Mouse (Mus musculus) CH12.LX (cell line): ENCODE measurements at regions not wholly inside any gene's neighbourhood (a gene's known extent, or its start where the extent isn't known, plus 50 kb on each side); places are given as distances from the start of the nearest gene placed in this dataset.

Experiments used
- DNase-seq: peaks from one replicate; pipeline ENCODE4 v3.0.0-alpha.2; 2013; ENCODE audit errors: extremely low read depth
- H3K27ac ChIP-seq: 2 replicates; pipeline ENCODE4 v1.5.1; 2012; ENCODE audit warnings: low read depth, mild to moderate bottlenecking, control low read depth, moderate library complexity; ENCODE audit not compliant: insufficient read depth
- H3K27me3 ChIP-seq: replicated peaks from 2 replicates; pipeline ENCODE3; 2012; ENCODE audit warnings: inconsistent platforms
- H3K36me3 ChIP-seq, 2 experiments: replicated peaks in 1 of 2; 2 replicates each; pipeline versions ENCODE3 to v1.6.1; 2012; ENCODE audit warnings: inconsistent platforms in 1 of 2, low read length in 1 of 2, mild to moderate bottlenecking in 1 of 2, mixed read lengths in 1 of 2, moderate library complexity in 1 of 2; ENCODE audit not compliant: control insufficient read depth in 1 of 2, insufficient read depth in 1 of 2
- H3K4me1 ChIP-seq, 2 experiments: 2 replicates each; pipeline ENCODE4 v1.6.1; 2012; ENCODE audit warnings: inconsistent platforms in 1 of 2, moderate library complexity in 1 of 2; ENCODE audit not compliant: insufficient read depth in 2 of 2, control insufficient read depth in 1 of 2
- H3K4me2 ChIP-seq: 2 replicates; pipeline ENCODE4 v1.6.1; 2012; ENCODE audit warnings: low read depth, mild to moderate bottlenecking, control low read depth; ENCODE audit not compliant: poor library complexity, insufficient read depth, severe bottlenecking
- H3K4me3 ChIP-seq, 3 experiments: fragments of 150-350 bp in 1 of 3; sonication (generic) in 1 of 3; replicated peaks in 1 of 3; 2 replicates each; pipeline versions ENCODE3 to v1.5.1; 2011 to 2012; ENCODE audit warnings: low read depth in 2 of 3, low read length in 2 of 3, mild to moderate bottlenecking in 2 of 3, moderate library complexity in 2 of 3, control low read depth in 1 of 3, improper control_type of control experiment in 1 of 3, inconsistent platforms in 1 of 3, mixed read lengths in 1 of 3; ENCODE audit not compliant: poor library complexity in 1 of 3
- H3K79me2 ChIP-seq: replicated peaks from 2 replicates; pipeline ENCODE4 v1.6.1; 2012; ENCODE audit warnings: mild to moderate bottlenecking, moderate library complexity; ENCODE audit not compliant: control insufficient read depth, poor library complexity, insufficient read depth, severe bottlenecking; ENCODE audit errors: extremely low read depth
- H3K9ac ChIP-seq: 2 replicates; pipeline ENCODE4 v1.6.1; 2012; ENCODE audit warnings: low read depth, mild to moderate bottlenecking, control low read depth, moderate library complexity; ENCODE audit not compliant: insufficient read depth
- H3K9me3 ChIP-seq: replicated peaks from 2 replicates; pipeline ENCODE3; 2012; ENCODE audit warnings: low read length, inconsistent platforms, mixed read lengths
- CHD2 ChIP-seq: IDR thresholded peaks from 2 replicates; pipeline ENCODE4 v1.6.1; 2011; ENCODE audit warnings: low read length, improper control_type of control experiment
- E2F4 ChIP-seq: IDR thresholded peaks from 2 replicates; pipeline ENCODE4 v1.6.1; 2011; ENCODE audit warnings: low read depth, low read length, improper control_type of control experiment; ENCODE audit not compliant: insufficient replicate concordance
- EP300 ChIP-seq: IDR thresholded peaks from 2 replicates; pipeline ENCODE4 v1.6.1; 2011; ENCODE audit warnings: low read length, improper control_type of control experiment
- ETS1 ChIP-seq: conservative IDR thresholded peaks from 2 replicates; pipeline ENCODE4 v1.6.1; 2012; ENCODE audit warnings: low read depth, mild to moderate bottlenecking, inconsistent platforms, low read length, improper control_type of control experiment, moderate library complexity
- JUN ChIP-seq: IDR thresholded peaks from 2 replicates; pipeline ENCODE4 v1.6.1; 2011; ENCODE audit warnings: low read depth, mild to moderate bottlenecking, low read length, improper control_type of control experiment, moderate library complexity; ENCODE audit not compliant: insufficient read depth
- MEF2A ChIP-seq: IDR thresholded peaks from 2 replicates; pipeline ENCODE4 v1.6.1; 2014; ENCODE audit warnings: low read depth, mild to moderate bottlenecking, inconsistent platforms, low read length, improper control_type of control experiment, borderline replicate concordance
- MXI1 ChIP-seq: IDR thresholded peaks from 2 replicates; pipeline ENCODE4 v1.6.1; 2011; ENCODE audit warnings: mild to moderate bottlenecking, low read depth, low read length, improper control_type of control experiment
- MYC ChIP-seq: IDR thresholded peaks from 2 replicates; pipeline ENCODE4 v1.6.1; 2011; ENCODE audit warnings: low read depth, mild to moderate bottlenecking, improper control_type of control experiment, low read length
- NELFE ChIP-seq: IDR thresholded peaks from 2 replicates; pipeline ENCODE4 v1.6.1; 2011; ENCODE audit warnings: low read depth, low read length, improper control_type of control experiment
- PAX5 ChIP-seq: IDR thresholded peaks from 2 replicates; pipeline ENCODE4 v1.6.1; 2012; ENCODE audit warnings: low read length, inconsistent platforms, mixed read lengths
- POLR2A ChIP-seq: IDR thresholded peaks from 2 replicates; pipeline ENCODE4 v1.6.1; 2011; ENCODE audit warnings: low read depth, mild to moderate bottlenecking, improper control_type of control experiment, low read length
- RCOR1 ChIP-seq: conservative IDR thresholded peaks from 2 replicates; pipeline ENCODE4 v1.6.1; 2012; ENCODE audit warnings: low read depth, mild to moderate bottlenecking, inconsistent platforms, low read length, improper control_type of control experiment
- SIN3A ChIP-seq: IDR thresholded peaks from 2 replicates; pipeline ENCODE4 v1.6.1; 2012; ENCODE audit warnings: low read length, improper control_type of control experiment, inconsistent platforms
- SMC3 ChIP-seq: IDR thresholded peaks from 2 replicates; pipeline ENCODE4 v1.6.1; 2011; ENCODE audit warnings: low read depth, low read length, improper control_type of control experiment
- TBP ChIP-seq: conservative IDR thresholded peaks from 2 replicates; pipeline ENCODE4 v1.6.1; 2011; ENCODE audit warnings: low read depth, low read length, improper control_type of control experiment
- UBTF ChIP-seq: IDR thresholded peaks from 2 replicates; pipeline ENCODE4 v1.6.1; 2012; ENCODE audit warnings: low read depth, mild to moderate bottlenecking, inconsistent platforms, low read length, improper control_type of control experiment, moderate library complexity
- ZKSCAN1 ChIP-seq: IDR thresholded peaks from 2 replicates; pipeline ENCODE4 v1.6.1; 2012; ENCODE audit warnings: low read depth, inconsistent platforms, low read length, improper control_type of control experiment, borderline replicate concordance
- ZNF384 ChIP-seq: IDR thresholded peaks from 2 replicates; pipeline ENCODE4 v1.6.1; 2012; ENCODE audit warnings: low read depth, low read length, improper control_type of control experiment, inconsistent platforms
- dilution Hi-C: fragments of 300-500 bp; cut with MboI; formaldehyde crosslinking; loops from 2 replicates; pipeline ENCODE4 v1.14.3; 2020; ENCODE audit warnings: low sequenced_read_pairs; ENCODE audit not compliant: extremely low pct_unique_long_range_greater_than_20kb, extremely low pct_ligation_motif_present
- in situ Hi-C: fragments of 300-500 bp; cut with MboI; formaldehyde crosslinking; loops from 3 replicates; pipeline ENCODE4 v1.14.3; 2019; ENCODE audit warnings: low sequenced_read_pairs, low pct_ligation_motif_present, low pct_unique_long_range_greater_than_20kb, mixed read lengths

- no peaks in the 10 kb centered on the region for H3K4me1 ChIP-seq
- H3K27me3 ChIP-seq: no peaks in the 10 kb centered on the region
- H3K79me2 ChIP-seq: no peaks in the 10 kb centered on the region
- dilution Hi-C loops: no loop called here
- in situ Hi-C loops: no loop called here
- DNase-seq: no peak
- H3K4me3 ChIP-seq: no peak overlapping the region
- H3K9ac ChIP-seq: no peak overlapping the region
- H3K9me3 ChIP-seq: no peaks in the 10 kb centered on the region
- no peak overlapping the region for H3K27ac ChIP-seq
- no peak overlapping the region for H3K4me2 ChIP-seq
- H3K36me3 ChIP-seq: no peaks in the 10 kb centered on the region
- TF ChIP-seq CHD2 (no peak), SIN3A (no peak), TBP (no peak), MYC (no peak), UBTF (no peak), ETS1 (no peak), RCOR1 (no peak), SMC3 (no peak), E2F4 (no peak), ZNF384 (no peak), ZKSCAN1 (no peak)
Observed at GRCm38 (mm10) chr2:45787732-45788390, 670.7 kb upstream of the Zeb2 start.

GRCm38 (mm10) chr2:45786787-45787186, 669.6 kb upstream of the Zeb2 start:
- dilution Hi-C loops (no loop called here), in situ Hi-C loops (no loop called here)
- Histone ChIP-seq H3K4me2 (no peak overlapping the region), H3K27ac (no peak overlapping the region), H3K9ac (no peak overlapping the region), H3K4me3 (no peak overlapping the region), H3K36me3 (no peaks in the 10 kb centered on the region), H3K27me3 (no peaks in the 10 kb centered on the region), H3K4me1 (no peaks in the 10 kb centered on the region), H3K9me3 (no peaks in the 10 kb centered on the region), H3K79me2 (no peaks in the 10 kb centered on the region)
- TF ChIP-seq MEF2A (no peak), JUN (no peak), NELFE (no peak), POLR2A (no peak), MXI1 (no peak), PAX5 (no peak), EP300 (no peak)
- DNase-seq: no peak
